Mouse (Mus musculus) hindbrain, postnatal 0 days (tissue): ENCODE data around the gene Best1. TPM values are rescaled to one million over a fixed set of nuclear protein-coding genes. Genes with fewer than 3 reads are reported as not detected.

Experiments
- ATAC-seq: fragments of 200-750 bp; cut with Nextera tagmentation; 2 replicates; pipeline ENCODE4 v1.8.0; 2017; ENCODE audit warnings: mild to moderate bottlenecking, moderate TSS enrichment, moderate library complexity
- DNase-seq: peaks from one replicate; pipeline ENCODE4 v3.0.0-alpha.2; 2015; ENCODE audit warnings: low spot score
- H3K27ac ChIP-seq: fragments of 300-500 bp; sonication (generic); 2 replicates; pipeline ENCODE4 v1.5.1; 2014; ENCODE audit warnings: mild to moderate bottlenecking
- H3K27me3 ChIP-seq: fragments of 300-500 bp; sonication (generic); 2 replicates; pipeline ENCODE4 v1.6.1; 2014; ENCODE audit warnings: low read length, mixed read lengths; ENCODE audit not compliant: insufficient read depth
- H3K36me3 ChIP-seq: fragments of 300-500 bp; sonication (generic); 2 replicates; pipeline ENCODE4 v1.6.1; 2014; ENCODE audit warnings: low read length, mixed read lengths; ENCODE audit not compliant: insufficient read depth
- H3K4me1 ChIP-seq: fragments of 300-500 bp; sonication (generic); 2 replicates; pipeline ENCODE4 v1.6.1; 2014; ENCODE audit warnings: antibody characterized with exemption, low read length, mixed read lengths; ENCODE audit not compliant: insufficient read depth
- H3K4me2 ChIP-seq: fragments of 300-500 bp; sonication (generic); 2 replicates; pipeline ENCODE4 v1.6.1; 2014; ENCODE audit warnings: low read depth, mild to moderate bottlenecking, low read length, moderate library complexity, mixed read lengths
- H3K4me3 ChIP-seq: fragments of 300-500 bp; sonication (generic); 2 replicates; pipeline ENCODE4 v1.5.1; 2014; ENCODE audit warnings: low read length
- H3K9ac ChIP-seq: fragments of 300-500 bp; sonication (generic); replicated peaks from 2 replicates; pipeline ENCODE4 v1.6.1; 2014; ENCODE audit warnings: mild to moderate bottlenecking, low read length, moderate library complexity, mixed read lengths
- H3K9me3 ChIP-seq: fragments of 300-500 bp; sonication (generic); 2 replicates; pipeline ENCODE4 v1.6.1; 2016; ENCODE audit warnings: low read length, mixed read lengths
- CTCF ChIP-seq: IDR thresholded peaks from 2 replicates; pipeline ENCODE4 v1.5.1; 2016; ENCODE audit warnings: antibody characterized with exemption, control low read depth, low read depth
- WGBS: fragments of 180-500 bp; shearing (Covaris S2); extraction: QIAGEN DNeasy Blood & Tissue Kit; methylation state at CpG from one replicate; pipeline ENCODE4 v1.1.7; 2014; 5-methylcytosine and 5-hydroxymethylcytosine counted together
- polyA plus RNA-seq: library from polyadenylated mRNA; unstranded; fragments of >200 nt; fragmentation: Nextera tagmentation; extraction: Ambion mirVana; gene quantifications from 2 replicates; pipeline ENCODE4 v1.2.1, GENCODE M21; 2015
- total RNA-seq: library from RNA; depleted of rRNA; stranded (reverse); fragments of >200 nt; gene quantifications from 2 replicates; pipeline ENCODE4 v1.2.3, GENCODE M21; 2014

Gene Best1
- total and polyA plus RNA-seq, 2 experiments from 2014 or later, result 1.5 to 3.0 TPM

DNA sequence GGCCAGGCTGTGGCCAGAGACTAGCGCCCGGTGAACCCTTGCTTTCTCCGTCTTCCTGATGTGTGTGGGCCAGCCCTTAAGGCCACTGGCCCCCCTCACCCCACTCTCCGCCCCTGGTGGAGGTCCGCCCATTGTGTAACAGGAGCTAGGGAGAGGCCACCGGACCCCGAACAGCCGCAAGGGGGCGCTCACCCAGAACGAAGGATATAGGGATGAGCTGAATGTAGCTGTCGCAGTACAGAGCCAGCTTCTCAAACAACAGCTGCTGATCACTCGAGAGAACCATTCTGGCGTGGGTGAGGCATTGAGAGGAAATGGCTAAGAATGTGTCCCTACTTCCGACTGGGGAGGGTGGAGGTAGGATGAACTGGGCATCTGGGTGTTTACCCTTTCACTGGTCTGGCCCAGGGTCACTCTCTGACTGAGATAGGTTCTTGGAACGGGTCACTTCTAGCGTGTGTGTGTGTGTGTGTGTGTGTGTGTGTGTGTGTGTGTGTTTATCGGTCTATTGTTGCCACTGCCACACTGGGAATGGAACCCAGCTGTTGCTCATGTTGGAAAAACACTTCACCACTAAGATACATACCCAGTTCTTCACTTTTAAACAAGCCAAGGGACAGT, 8.3 kb downstream of the Best1 start:
- H3K4me2 ChIP-seq, result peak overlapping the region; percentile 54
- H3K4me1 ChIP-seq, result no peaks in the 10 kb centered on the region
- peak overlapping the region; percentile 39 for H3K9ac ChIP-seq
- 4% methylated on average over 17 of the region's 17 CpGs for WGBS
- H3K36me3 ChIP-seq, result no peaks in the 10 kb centered on the region
- DNase-seq (peak; percentile 88), ATAC-seq (peak; percentile 93)
- no peak overlapping the region for H3K27ac ChIP-seq
- peak overlapping the region; percentile 26 for H3K4me3 ChIP-seq
- peak; percentile 87 for TF ChIP-seq CTCF
- H3K9me3 ChIP-seq, result no peaks in the 10 kb centered on the region
- H3K27me3 ChIP-seq, result no peaks in the 10 kb centered on the region

DNA sequence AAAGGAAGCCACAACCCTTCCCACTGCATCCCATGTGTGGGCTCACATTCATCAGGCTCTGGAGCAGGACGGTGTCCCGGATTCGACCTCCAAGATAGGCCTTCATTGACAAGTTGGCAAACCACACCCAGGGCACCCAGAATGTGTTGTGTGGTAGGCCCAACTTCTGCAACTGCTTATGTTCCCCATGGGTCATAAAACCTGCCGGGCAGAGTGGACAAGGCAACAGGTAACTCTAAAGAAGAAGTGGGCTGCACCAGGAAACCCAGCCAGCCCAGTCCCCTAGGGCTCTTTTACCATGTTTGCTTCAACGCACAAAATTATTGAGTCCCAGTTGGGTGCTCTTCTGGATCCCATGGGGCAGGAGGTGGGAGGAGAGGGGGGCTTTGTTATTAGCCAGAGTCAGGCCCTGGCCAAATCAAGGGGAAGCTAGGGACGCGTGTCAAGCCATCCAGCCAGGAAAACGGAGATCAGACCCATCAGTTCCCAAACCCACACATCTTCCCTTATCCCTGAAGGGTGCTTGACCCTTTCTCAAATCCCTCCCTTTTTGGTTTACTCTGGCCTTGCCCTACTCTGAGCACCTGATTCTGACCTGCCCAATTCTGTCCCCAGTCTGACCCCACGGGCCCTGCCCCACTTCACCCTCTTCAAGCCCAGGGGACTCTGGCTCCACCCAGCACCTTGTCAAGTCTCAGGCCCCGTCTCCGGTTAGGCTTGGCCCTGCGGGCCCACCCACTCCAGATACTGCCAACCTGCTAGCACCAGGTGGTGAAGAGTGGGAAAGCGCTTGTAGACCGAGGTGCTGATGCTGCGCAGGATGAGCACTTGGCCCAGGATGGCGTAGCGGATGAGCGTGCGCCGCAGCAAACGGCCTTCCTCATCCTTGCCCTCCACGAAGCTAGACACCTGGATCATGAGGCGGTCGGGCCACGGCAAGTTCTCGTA, 9.1 kb downstream of the Best1 start:
- Histone ChIP-seq H3K4me3 (peak overlapping the region; percentile 26), H3K4me2 (peak overlapping the region; percentile 54), H3K36me3 (no peaks in the 10 kb centered on the region), H3K27me3 (no peaks in the 10 kb centered on the region), H3K27ac (no peak overlapping the region), H3K4me1 (no peaks in the 10 kb centered on the region), H3K9ac (peak overlapping the region; percentile 39), H3K9me3 (no peaks in the 10 kb centered on the region)
- WGBS, result 48% methylated on average over 26 of the region's 26 CpGs
- TF ChIP-seq CTCF, result no peak
- DNase-seq (no peak), ATAC-seq (peak; percentile 64)

DNA sequence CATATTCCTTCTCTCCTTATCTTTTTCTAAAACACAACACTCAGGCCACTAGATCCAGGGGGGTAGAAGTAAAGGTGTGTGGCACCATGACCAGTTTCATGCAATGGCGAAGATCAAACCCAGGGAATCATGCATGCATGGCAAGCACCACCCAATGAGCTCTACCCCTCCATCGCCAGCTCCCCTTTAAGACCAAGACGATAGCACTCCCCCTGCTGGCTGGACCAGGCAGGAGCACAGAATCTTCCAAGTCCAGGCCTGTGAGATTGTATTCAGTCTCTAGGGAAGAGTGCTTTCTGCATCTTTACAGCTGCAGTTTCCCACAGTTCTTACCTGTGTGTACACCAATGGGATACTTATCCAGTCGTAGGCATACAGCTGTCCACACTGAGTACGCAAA, 10.1 kb downstream of the Best1 start:
- peak; percentile 8 for ATAC-seq
- 27% methylated on average over 5 of the region's 5 CpGs for WGBS

DNA sequence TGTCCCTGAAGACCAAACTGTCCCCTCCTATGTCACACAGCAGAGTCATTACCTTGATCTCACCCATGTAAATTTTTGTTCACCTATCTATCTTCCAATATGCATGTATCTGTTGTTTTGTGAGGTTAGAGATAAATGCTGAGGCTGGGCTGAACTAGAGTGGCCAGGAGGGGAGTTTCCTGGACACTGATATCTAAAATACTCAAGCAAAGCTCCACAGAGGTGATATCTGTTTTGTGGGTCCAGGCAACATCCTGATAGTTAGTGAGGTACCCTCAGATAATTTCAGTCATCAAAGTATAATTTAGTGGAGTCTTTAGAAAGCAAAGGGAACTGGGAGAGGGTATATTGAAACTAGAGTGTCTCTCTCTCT, 11.6 kb downstream of the Best1 start:
- no peak overlapping the region for H3K4me2 ChIP-seq
- no peak overlapping the region for H3K27ac ChIP-seq
- H3K9ac ChIP-seq, result no peak overlapping the region
- H3K4me3 ChIP-seq, result no peak overlapping the region
- no peaks in the 10 kb centered on the region for H3K4me1 ChIP-seq
- no peak for ATAC-seq
- TF ChIP-seq CTCF, result no peak
- no peak for DNase-seq
- peaks cover 18% of the 10 kb centered on the region for H3K36me3 ChIP-seq
- H3K9me3 ChIP-seq, result no peaks in the 10 kb centered on the region
- no peaks in the 10 kb centered on the region for H3K27me3 ChIP-seq

More for the DNA sequence above, 10.1 kb downstream of the Best1 start:
- no peaks in the 10 kb centered on the region for H3K4me1 ChIP-seq
- H3K9me3 ChIP-seq, result no peaks in the 10 kb centered on the region
- no peak overlapping the region for H3K27ac ChIP-seq
- peak; percentile 88 for TF ChIP-seq CTCF
- H3K4me3 ChIP-seq, result no peak overlapping the region
- H3K27me3 ChIP-seq, result no peaks in the 10 kb centered on the region
- H3K36me3 ChIP-seq, result peaks cover 3% of the 10 kb centered on the region; the same call in 1 of the 2 replicates
- DNase-seq, result peak; percentile 82
- no peak overlapping the region for H3K9ac ChIP-seq
- no peak overlapping the region for H3K4me2 ChIP-seq

DNA sequence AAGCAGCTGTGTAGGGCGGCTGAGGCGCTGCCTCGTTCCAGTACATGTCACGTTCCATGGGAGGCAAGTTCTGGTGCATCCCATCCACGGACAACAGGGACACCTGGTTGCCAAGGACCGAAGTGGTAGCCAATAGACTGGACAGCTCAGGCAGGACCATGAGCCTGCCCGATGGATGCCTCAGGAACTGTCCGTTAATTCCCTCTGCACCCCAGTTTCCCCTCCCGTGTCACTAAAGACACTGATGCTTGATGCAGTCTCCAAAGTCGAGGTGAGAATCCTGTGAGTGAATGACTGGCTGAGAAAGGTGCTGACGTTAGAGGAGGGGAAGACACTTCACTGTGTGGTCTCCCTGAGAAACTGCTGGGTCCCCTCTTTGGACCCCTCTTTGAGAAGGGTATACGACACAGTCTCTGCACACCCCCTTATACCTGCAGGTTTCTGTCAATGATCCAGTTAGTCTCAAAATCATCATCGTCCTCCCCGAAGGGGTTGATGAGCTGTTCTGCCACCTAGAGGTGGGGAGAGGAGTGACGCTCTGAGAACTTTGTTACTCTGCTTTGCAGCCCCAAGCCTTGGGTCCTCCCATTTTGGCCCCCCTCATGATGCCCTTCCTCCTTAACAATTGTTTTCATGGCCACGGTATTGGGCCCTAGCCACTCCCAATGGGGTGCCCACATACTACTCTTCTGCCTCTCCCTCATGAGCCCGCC, 12.1 kb downstream of the Best1 start:
- no peak overlapping the region for H3K4me2 ChIP-seq
- no peak overlapping the region for H3K9ac ChIP-seq
- H3K9me3 ChIP-seq, result no peaks in the 10 kb centered on the region
- TF ChIP-seq CTCF, result peak; percentile 64
- H3K36me3 ChIP-seq, result peaks cover 23% of the 10 kb centered on the region
- DNase-seq, result no peak
- ATAC-seq, result no peak
- no peak overlapping the region for H3K27ac ChIP-seq
- WGBS, result 69% methylated on average over 17 of the region's 17 CpGs
- no peaks in the 10 kb centered on the region for H3K4me1 ChIP-seq
- no peaks in the 10 kb centered on the region for H3K27me3 ChIP-seq
- H3K4me3 ChIP-seq, result no peak overlapping the region

DNA sequence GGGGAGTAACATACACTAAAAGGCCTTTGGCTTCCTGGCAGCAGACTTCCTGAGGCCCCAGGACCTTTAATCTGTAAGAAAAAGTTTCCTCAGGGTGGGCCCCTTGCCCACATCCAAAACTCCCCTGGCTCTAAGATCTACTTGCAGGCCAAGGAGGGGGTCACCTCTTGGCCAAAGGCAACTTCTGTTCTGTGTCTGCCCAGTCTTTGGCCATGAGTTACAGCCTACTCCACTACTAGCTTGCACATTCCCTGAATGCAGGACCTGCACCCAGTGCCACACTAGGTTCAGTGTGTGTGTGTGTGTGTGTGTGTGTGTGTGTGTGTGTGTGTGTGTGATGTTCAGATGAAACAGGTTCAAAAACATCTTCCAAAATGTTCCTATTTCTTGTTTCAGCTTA, 13.8 kb downstream of the Best1 start:
- Histone ChIP-seq H3K27me3 (no peaks in the 10 kb centered on the region), H3K4me3 (no peak overlapping the region), H3K9me3 (no peaks in the 10 kb centered on the region), H3K9ac (no peak overlapping the region), H3K36me3 (peaks cover 23% of the 10 kb centered on the region), H3K4me1 (0 out of 2 replicates have a peak, but pooled peaks cover 7% of the 10 kb centered on the region), H3K4me2 (no peak overlapping the region), H3K27ac (no peak overlapping the region)
- TF ChIP-seq CTCF, result no peak
- ATAC-seq (no peak), DNase-seq (no peak)
